Comparison of ENCODE assay signal across 1 mouse cellular context in the genomic region with DNA sequence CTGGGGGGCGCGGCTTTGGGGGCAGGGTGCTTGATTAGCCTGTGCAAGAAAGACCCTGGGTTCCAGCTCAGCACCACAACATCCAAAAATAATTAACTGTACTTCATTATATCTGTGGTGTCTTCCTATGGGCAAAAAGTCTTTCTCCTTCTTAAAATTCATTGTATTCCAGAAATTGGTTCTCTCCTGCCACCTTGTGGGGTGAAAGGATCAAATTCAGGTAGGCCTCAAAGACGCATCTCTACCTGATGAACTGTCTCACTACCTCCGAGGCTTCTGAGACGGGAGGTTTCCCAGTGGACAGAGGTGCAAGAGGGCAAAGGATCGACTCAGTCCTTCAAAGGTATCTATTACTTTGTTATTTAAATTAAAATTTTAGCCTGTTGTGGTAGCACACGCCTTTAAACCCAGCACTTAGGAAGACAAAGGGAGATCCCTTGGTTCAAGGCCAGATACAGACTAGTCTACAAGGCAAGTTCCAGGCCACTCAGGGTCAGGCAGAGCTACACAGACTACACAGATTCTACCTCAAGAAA.
TF ChIP-seq lines count a peak whose summit lies in the region.

No protein-coding gene starts in this region.

TF ChIP-seq in CH12.LX, 34 proteins besides CTCF, POLR2A, EP300 and RAD21:
- no peak for TF ChIP-seq RCOR1 (conservative IDR thresholded peaks at IDR 0.05; ENCODE audit: low read depth, low read length)
- peak; percentile 34; the same call in 1 of the 2 replicates for TF ChIP-seq SMC3 (IDR thresholded peaks at IDR 0.05; ENCODE audit: low read depth, low read length)
